Mouse (Mus musculus) small intestine, adult 2 months (tissue): ENCODE results near the gene Lpin1.

ENCODE experiments used
- CTCF ChIP-seq: fragments of 200-500 bp; IDR thresholded peaks from 2 replicates; pipeline ENCODE4 v1.5.1; 2012; ENCODE audit warnings: low read depth, mild to moderate bottlenecking, control low read depth, inconsistent platforms, low read length, moderate library complexity, mixed read lengths; ENCODE audit not compliant: insufficient replicate concordance, insufficient read length; ENCODE audit errors: extremely low read depth
- POLR2A ChIP-seq: fragments of 200-500 bp; IDR thresholded peaks from 2 replicates; pipeline ENCODE4 v1.6.1; 2012; ENCODE audit warnings: low read depth, mild to moderate bottlenecking, control low read depth, inconsistent platforms, low read length, moderate library complexity

GRCm38 (mm10) chr12:16577665-16578233, 33.0 kb downstream of the Lpin1 start:
- TF ChIP-seq CTCF (no peak), POLR2A (no peak)
